Mouse (Mus musculus) heart, postnatal 0 days (tissue): ENCODE measurements around the gene Hoxd3. TPM values are rescaled to one million over a fixed set of nuclear protein-coding genes. Genes with fewer than 3 reads are reported as not detected.

Experiments
- ATAC-seq: fragments of 200-750 bp; cut with Nextera tagmentation; 2 replicates; pipeline ENCODE4 v1.8.0; 2017; ENCODE audit warnings: low read depth, moderate number of reproducible peaks, moderate library complexity; ENCODE audit not compliant: insufficient read depth
- DNase-seq: peaks from one replicate; pipeline ENCODE4 v3.0.0-alpha.2; 2016; ENCODE audit warnings: low spot score
- H3K27ac ChIP-seq: fragments of 300-500 bp; sonication (generic); 2 replicates; pipeline ENCODE4 v1.5.1; 2014; ENCODE audit warnings: low read depth, mild to moderate bottlenecking
- H3K27me3 ChIP-seq: fragments of 300-500 bp; sonication (generic); 2 replicates; pipeline ENCODE4 v1.6.1; 2014; ENCODE audit warnings: low read length, mixed read lengths; ENCODE audit not compliant: control insufficient read depth, insufficient read depth
- H3K36me3 ChIP-seq: fragments of 300-500 bp; sonication (generic); replicated peaks from 2 replicates; pipeline ENCODE4 v1.6.1; 2014; ENCODE audit warnings: low read length, mixed read lengths; ENCODE audit not compliant: control insufficient read depth, insufficient read depth
- H3K4me1 ChIP-seq: fragments of 300-500 bp; sonication (generic); 2 replicates; pipeline ENCODE4 v1.6.1; 2014; ENCODE audit warnings: antibody characterized with exemption; ENCODE audit not compliant: control insufficient read depth, insufficient read depth
- H3K4me2 ChIP-seq: fragments of 300-500 bp; sonication (generic); 2 replicates; pipeline ENCODE4 v1.6.1; 2014; ENCODE audit warnings: low read depth, mild to moderate bottlenecking, low read length, moderate library complexity
- H3K4me3 ChIP-seq: fragments of 300-500 bp; sonication (generic); 2 replicates; pipeline ENCODE4 v1.5.1; 2014; ENCODE audit warnings: low read depth, low read length
- H3K9ac ChIP-seq: fragments of 300-500 bp; sonication (generic); replicated peaks from 2 replicates; pipeline ENCODE4 v1.6.1; 2014; ENCODE audit warnings: low read depth, low read length, mixed read lengths
- H3K9me3 ChIP-seq: fragments of 300-500 bp; sonication (generic); replicated peaks from 2 replicates; pipeline ENCODE4 v1.6.1; 2016; ENCODE audit warnings: low read length; ENCODE audit not compliant: control insufficient read depth
- CTCF ChIP-seq: IDR thresholded peaks from 2 replicates; pipeline ENCODE4 v1.5.1; 2016; ENCODE audit warnings: antibody characterized with exemption, control low read depth, low read depth
- EP300 ChIP-seq: IDR thresholded peaks from 2 replicates; pipeline ENCODE4 v1.6.1; 2016; ENCODE audit warnings: antibody characterized with exemption, low read depth
- whole genome bisulfite sequencing: fragments of 180-500 bp; shearing (Covaris S2); extraction: QIAGEN DNeasy Blood & Tissue Kit; methylation state at CpG from one replicate; pipeline ENCODE4 v1.1.7; 2014; 5-methylcytosine and 5-hydroxymethylcytosine counted together
- polyA plus RNA-seq: library from polyadenylated mRNA; unstranded; fragments of >200 nt; fragmentation: Nextera tagmentation; extraction: Ambion mirVana; gene quantifications from 2 replicates; pipeline ENCODE4 v1.2.1, GENCODE M21; 2015
- total RNA-seq: library from RNA; depleted of rRNA; stranded (reverse); fragments of >200 nt; gene quantifications from 2 replicates; pipeline ENCODE4 v1.2.3, GENCODE M21; 2014; ENCODE audit warnings: low replicate concordance

Hoxd3 gene
- total and polyA plus RNA-seq, 2 experiments from 2014 or later = 0.04 TPM; not detected in 1

GRCm38 (mm10) chr2:74709465-74710419, 2.0 kb upstream of the Hoxd3 start:
- WGBS = 11% methylated on average over 5 of the region's 5 CpGs
- no peak overlapping the region for H3K9ac ChIP-seq
- ATAC-seq (no peak), DNase-seq (no peak)
- H3K36me3 ChIP-seq = no peaks in the 10 kb centered on the region
- no peak overlapping the region for H3K4me3 ChIP-seq
- H3K9me3 ChIP-seq = no peaks in the 10 kb centered on the region
- TF ChIP-seq EP300 (no peak), CTCF (no peak)
- peaks cover 6% of the 10 kb centered on the region; the same call in 1 of the 2 replicates for H3K4me1 ChIP-seq
- no peak overlapping the region for H3K4me2 ChIP-seq
- H3K27ac ChIP-seq = no peak overlapping the region
- H3K27me3 ChIP-seq = peaks cover 99% of the 10 kb centered on the region

- no peak for ATAC-seq
- no peak for DNase-seq
- H3K36me3 ChIP-seq = no peaks in the 10 kb centered on the region
- H3K4me1 ChIP-seq = peaks cover 6% of the 10 kb centered on the region; the same call in 1 of the 2 replicates
- H3K27me3 ChIP-seq = peaks cover 99% of the 10 kb centered on the region
- no peak overlapping the region; the same call in 1 of the 2 replicates for H3K4me3 ChIP-seq
- under 1% methylated on average over 16 of the region's 16 CpGs for WGBS
- H3K27ac ChIP-seq = no peak overlapping the region
- no peak overlapping the region for H3K4me2 ChIP-seq
- H3K9ac ChIP-seq = no peak overlapping the region
- no peaks in the 10 kb centered on the region for H3K9me3 ChIP-seq
- TF ChIP-seq CTCF (no peak), EP300 (no peak)
These were observed 691 bp upstream of the Hoxd3 start for GRCm38 (mm10) chr2:74710929-74711543.

- H3K36me3 ChIP-seq = no peaks in the 10 kb centered on the region
- H3K9me3 ChIP-seq = no peaks in the 10 kb centered on the region
- H3K4me1 ChIP-seq = peaks cover 6% of the 10 kb centered on the region; the same call in 1 of the 2 replicates
- no peak overlapping the region for H3K4me2 ChIP-seq
- DNase-seq (no peak), ATAC-seq (no peak)
- H3K27me3 ChIP-seq = peaks cover 98% of the 10 kb centered on the region
- WGBS = 11% methylated on average over 19 of the region's 19 CpGs
- no peak overlapping the region for H3K4me3 ChIP-seq
- H3K9ac ChIP-seq = no peak overlapping the region
- TF ChIP-seq CTCF (no peak), EP300 (no peak)
- no peak overlapping the region for H3K27ac ChIP-seq
These were observed 1.8 kb downstream of the Hoxd3 start for GRCm38 (mm10) chr2:74713239-74714150.

GRCm38 (mm10) chr2:74714156-74714789, 2.5 kb downstream of the Hoxd3 start:
- Histone ChIP-seq H3K27me3 (peaks cover 97% of the 10 kb centered on the region), H3K36me3 (no peaks in the 10 kb centered on the region), H3K27ac (no peak overlapping the region), H3K4me1 (peaks cover 6% of the 10 kb centered on the region; the same call in 1 of the 2 replicates), H3K9me3 (no peaks in the 10 kb centered on the region), H3K9ac (no peak overlapping the region), H3K4me2 (no peak overlapping the region), H3K4me3 (no peak overlapping the region)
- no peak for ATAC-seq
- 13% methylated on average over 18 of the region's 18 CpGs for WGBS
- TF ChIP-seq EP300 (no peak), CTCF (no peak)
- DNase-seq = no peak

- Histone ChIP-seq H3K9ac (no peak overlapping the region), H3K27me3 (peaks cover 97% of the 10 kb centered on the region), H3K27ac (no peak overlapping the region), H3K9me3 (no peaks in the 10 kb centered on the region), H3K4me2 (no peak overlapping the region), H3K4me3 (no peak overlapping the region), H3K36me3 (no peaks in the 10 kb centered on the region), H3K4me1 (peaks cover 6% of the 10 kb centered on the region; the same call in 1 of the 2 replicates)
- ATAC-seq (no peak), DNase-seq (no peak)
- TF ChIP-seq EP300 (no peak), CTCF (0 out of 2 replicates have a peak, but pooled peaks have one; percentile 3)
- WGBS = 3% methylated on average over 14 of the region's 14 CpGs
These were observed 3.2 kb downstream of the Hoxd3 start for GRCm38 (mm10) chr2:74714881-74715280.
